Mouse (Mus musculus) forebrain, postnatal 0 days (tissue): ENCODE data around the gene Rnf7. TPM values are rescaled to one million over a fixed set of nuclear protein-coding genes. Genes with fewer than 3 reads are reported as not detected.

Experiments
- ATAC-seq: fragments of 200-750 bp; cut with Nextera tagmentation; 2 replicates; pipeline ENCODE4 v1.8.0; 2017; ENCODE audit warnings: mild to moderate bottlenecking, moderate library complexity
- DNase-seq: peaks from one replicate; pipeline ENCODE4 v3.0.0-alpha.2; 2015
- H3K27ac ChIP-seq: fragments of 300-500 bp; sonication (generic); 2 replicates; pipeline ENCODE4 v1.5.1; 2014; ENCODE audit warnings: low read depth, mild to moderate bottlenecking, antibody characterized with exemption, low read length, moderate library complexity, mixed read lengths
- H3K27me3 ChIP-seq: fragments of 300-500 bp; sonication (generic); 2 replicates; pipeline ENCODE4 v1.6.1; 2014; ENCODE audit warnings: mild to moderate bottlenecking, low read length, mixed read lengths; ENCODE audit not compliant: insufficient read depth
- H3K36me3 ChIP-seq: fragments of 300-500 bp; sonication (generic); 2 replicates; pipeline ENCODE4 v1.6.1; 2014; ENCODE audit warnings: mild to moderate bottlenecking, moderate library complexity; ENCODE audit not compliant: insufficient read depth
- H3K4me1 ChIP-seq: fragments of 300-500 bp; sonication (generic); 2 replicates; pipeline ENCODE4 v1.6.1; 2014; ENCODE audit warnings: antibody characterized with exemption; ENCODE audit not compliant: insufficient read depth
- H3K4me2 ChIP-seq: fragments of 300-500 bp; sonication (generic); 2 replicates; pipeline ENCODE4 v1.6.1; 2014; ENCODE audit warnings: low read depth, mild to moderate bottlenecking, moderate library complexity
- H3K4me3 ChIP-seq: fragments of 300-500 bp; sonication (generic); 2 replicates; pipeline ENCODE4 v1.5.1; 2014; ENCODE audit warnings: low read depth, low read length, mixed read lengths
- H3K9ac ChIP-seq: fragments of 300-500 bp; sonication (generic); 2 replicates; pipeline ENCODE4 v1.6.1; 2014; ENCODE audit warnings: mild to moderate bottlenecking
- H3K9me3 ChIP-seq: fragments of 300-500 bp; sonication (generic); 2 replicates; pipeline ENCODE4 v1.6.1; 2016; ENCODE audit warnings: low read length
- CTCF ChIP-seq: sonication (generic); IDR thresholded peaks from 2 replicates; pipeline ENCODE4 v1.5.1; 2016; ENCODE audit warnings: antibody characterized with exemption, control low read depth, low read depth
- WGBS: fragments of 180-500 bp; shearing (Covaris S2); extraction: QIAGEN DNeasy Blood & Tissue Kit; methylation state at CpG from one replicate; pipeline ENCODE4 v1.1.7; 2014; 5-methylcytosine and 5-hydroxymethylcytosine counted together
- polyA plus RNA-seq: library from polyadenylated mRNA; unstranded; fragments of >200 nt; fragmentation: Nextera tagmentation; extraction: Ambion mirVana; gene quantifications from 2 replicates; pipeline ENCODE4 v1.2.1, GENCODE M21; 2015
- total RNA-seq: library from RNA; depleted of rRNA; stranded (reverse); fragments of >200 nt; gene quantifications from 2 replicates; pipeline ENCODE4 v1.2.3, GENCODE M21; 2014

Gene Rnf7
- total and polyA plus RNA-seq, 2 experiments from 2014 or later, result 195 to 300 TPM

DNA sequence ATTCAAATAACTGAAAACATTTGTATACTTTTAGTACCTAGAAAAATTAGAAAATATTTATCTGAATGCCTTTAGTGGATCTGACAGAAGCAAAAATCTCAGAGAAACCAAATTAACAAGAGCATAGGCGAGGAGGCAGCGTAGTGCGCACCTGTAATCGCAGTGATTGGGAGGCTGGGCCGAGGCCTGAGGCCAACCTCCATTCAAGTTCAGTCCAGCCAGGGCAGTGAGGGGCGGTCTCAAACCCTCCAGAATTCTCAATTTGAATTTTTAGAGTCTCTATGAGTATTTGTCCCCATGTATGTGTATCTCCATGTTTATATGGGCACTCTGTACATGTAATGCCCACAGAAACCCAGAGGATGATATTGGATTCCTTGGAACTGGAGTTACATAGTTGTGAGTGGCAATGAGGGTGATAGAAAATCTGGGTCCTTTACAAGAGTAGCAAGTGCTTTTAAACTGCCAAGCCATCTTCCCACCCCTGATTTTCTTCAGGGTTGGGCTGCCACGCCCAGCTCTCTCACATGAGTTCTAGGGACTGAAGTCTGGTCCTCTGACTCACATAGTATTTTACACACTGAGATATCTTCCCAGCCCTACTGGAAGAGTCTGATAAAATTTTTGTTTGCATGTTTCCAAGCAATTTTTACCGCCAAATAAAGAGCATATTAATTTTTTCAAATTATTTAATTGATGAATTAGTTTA lies 8.1 kb downstream of the Rnf7 start:
- ATAC-seq, result no peak
- 92% methylated on average over 8 of the region's 8 CpGs for WGBS

DNA sequence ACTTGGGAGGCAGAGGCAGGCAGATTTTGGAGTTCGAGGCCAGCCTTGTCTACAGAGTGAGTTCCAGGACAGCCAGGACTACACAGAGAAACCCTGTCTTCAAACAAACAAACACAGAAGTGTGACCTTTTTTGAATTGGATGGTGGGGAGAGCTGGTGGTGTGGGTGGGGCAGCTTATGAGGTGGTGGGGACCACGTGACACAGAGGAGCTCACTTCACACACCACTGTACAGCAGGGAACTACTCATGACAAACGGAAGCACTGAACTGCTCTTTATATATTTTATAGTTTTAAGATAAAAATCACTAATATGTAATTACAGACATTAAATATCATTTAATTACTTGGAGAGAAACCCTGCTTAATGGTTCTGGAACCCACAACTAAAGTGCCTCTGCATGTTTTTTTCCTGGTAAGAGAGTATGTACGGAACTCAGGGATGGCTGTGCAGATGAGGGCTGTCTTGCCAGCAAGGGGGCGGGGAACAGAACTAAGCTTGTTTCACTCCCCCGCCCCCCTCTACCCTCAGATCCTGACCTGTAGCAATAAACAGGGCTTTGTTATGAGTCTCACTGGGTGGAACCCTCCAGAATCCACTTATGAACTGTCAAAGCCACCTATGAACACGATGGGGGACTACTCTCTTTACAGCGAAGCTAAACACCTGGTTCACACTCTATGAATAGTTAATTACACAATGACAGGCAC lies 8.8 kb downstream of the Rnf7 start:
- Histone ChIP-seq H3K27ac (no peak overlapping the region), H3K36me3 (peaks cover 31% of the 10 kb centered on the region), H3K9ac (no peak overlapping the region), H3K4me3 (no peak overlapping the region), H3K27me3 (no peaks in the 10 kb centered on the region), H3K4me2 (no peak overlapping the region), H3K9me3 (no peaks in the 10 kb centered on the region), H3K4me1 (no peaks in the 10 kb centered on the region)
- DNase-seq, result no peak
- no peak for TF ChIP-seq CTCF
- ATAC-seq, result no peak
- 68% methylated on average over 8 of the region's 8 CpGs for WGBS

More for the DNA sequence above, 8.1 kb downstream of the Rnf7 start:
- H3K9ac ChIP-seq, result no peak overlapping the region
- no peaks in the 10 kb centered on the region for H3K4me1 ChIP-seq
- no peak overlapping the region for H3K4me3 ChIP-seq
- H3K27ac ChIP-seq, result no peak overlapping the region
- no peaks in the 10 kb centered on the region for H3K9me3 ChIP-seq
- no peak for DNase-seq
- H3K27me3 ChIP-seq, result no peaks in the 10 kb centered on the region
- TF ChIP-seq CTCF, result no peak
- H3K36me3 ChIP-seq, result peaks cover 34% of the 10 kb centered on the region
- H3K4me2 ChIP-seq, result no peak overlapping the region

DNA sequence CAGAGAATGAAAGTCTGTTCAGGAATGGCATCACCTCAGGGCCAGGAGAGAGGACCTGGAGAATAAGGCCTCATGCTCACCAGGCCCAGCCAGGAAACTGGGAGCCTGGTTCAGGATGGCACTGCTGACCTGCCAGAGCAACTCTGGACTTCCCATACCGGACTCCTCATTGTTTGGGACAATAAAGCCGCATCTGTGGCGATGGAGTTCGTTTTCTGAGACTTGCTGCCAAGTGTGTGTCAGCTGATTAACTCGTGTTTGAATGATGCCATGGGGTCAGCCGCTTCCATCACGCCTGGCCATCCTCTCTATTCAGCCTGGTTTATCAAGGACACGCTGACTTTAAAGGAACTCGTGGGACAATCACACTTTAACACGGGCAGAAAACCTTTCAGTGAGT lies 14.8 kb downstream of the Rnf7 start:
- Histone ChIP-seq H3K9me3 (no peaks in the 10 kb centered on the region), H3K27me3 (no peaks in the 10 kb centered on the region), H3K9ac (no peak overlapping the region), H3K4me2 (no peak overlapping the region), H3K4me1 (no peaks in the 10 kb centered on the region), H3K27ac (no peak overlapping the region), H3K36me3 (peaks cover 15% of the 10 kb centered on the region), H3K4me3 (no peak overlapping the region)
- no peak for TF ChIP-seq CTCF
- DNase-seq (no peak), ATAC-seq (no peak)
- 60% methylated on average over 10 of the region's 10 CpGs for WGBS

DNA sequence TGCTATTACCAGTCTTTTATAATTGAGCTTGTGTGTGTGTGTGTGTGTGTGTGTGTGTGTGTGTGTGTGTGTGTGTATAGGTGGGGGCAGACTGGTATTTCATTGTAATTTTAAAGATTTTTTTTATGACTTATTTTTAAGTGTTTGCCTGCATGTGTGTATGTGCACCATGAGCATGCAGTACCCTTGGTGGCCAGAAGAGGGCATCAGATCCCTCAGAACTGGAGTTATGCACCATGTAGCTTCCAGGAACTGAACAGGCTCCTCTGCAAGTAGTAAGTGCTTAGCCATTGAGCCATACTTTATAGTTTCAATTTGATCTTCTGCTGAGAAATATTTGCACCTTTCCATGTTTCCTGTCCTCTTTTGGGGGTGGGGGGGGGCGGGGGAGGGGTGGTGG lies 16.9 kb downstream of the Rnf7 start:
- no peak for DNase-seq
- H3K4me3 ChIP-seq, result no peak overlapping the region
- H3K27me3 ChIP-seq, result no peaks in the 10 kb centered on the region
- H3K4me2 ChIP-seq, result no peak overlapping the region
- H3K27ac ChIP-seq, result no peak overlapping the region
- H3K9ac ChIP-seq, result no peak overlapping the region
- no peaks in the 10 kb centered on the region for H3K4me1 ChIP-seq
- no peak for ATAC-seq
- peak; percentile 32; the same call in 1 of the 2 replicates for TF ChIP-seq CTCF
- 33% methylated on average over 1 of the region's 1 CpGs for WGBS
- no peaks in the 10 kb centered on the region for H3K36me3 ChIP-seq
- H3K9me3 ChIP-seq, result no peaks in the 10 kb centered on the region

DNA sequence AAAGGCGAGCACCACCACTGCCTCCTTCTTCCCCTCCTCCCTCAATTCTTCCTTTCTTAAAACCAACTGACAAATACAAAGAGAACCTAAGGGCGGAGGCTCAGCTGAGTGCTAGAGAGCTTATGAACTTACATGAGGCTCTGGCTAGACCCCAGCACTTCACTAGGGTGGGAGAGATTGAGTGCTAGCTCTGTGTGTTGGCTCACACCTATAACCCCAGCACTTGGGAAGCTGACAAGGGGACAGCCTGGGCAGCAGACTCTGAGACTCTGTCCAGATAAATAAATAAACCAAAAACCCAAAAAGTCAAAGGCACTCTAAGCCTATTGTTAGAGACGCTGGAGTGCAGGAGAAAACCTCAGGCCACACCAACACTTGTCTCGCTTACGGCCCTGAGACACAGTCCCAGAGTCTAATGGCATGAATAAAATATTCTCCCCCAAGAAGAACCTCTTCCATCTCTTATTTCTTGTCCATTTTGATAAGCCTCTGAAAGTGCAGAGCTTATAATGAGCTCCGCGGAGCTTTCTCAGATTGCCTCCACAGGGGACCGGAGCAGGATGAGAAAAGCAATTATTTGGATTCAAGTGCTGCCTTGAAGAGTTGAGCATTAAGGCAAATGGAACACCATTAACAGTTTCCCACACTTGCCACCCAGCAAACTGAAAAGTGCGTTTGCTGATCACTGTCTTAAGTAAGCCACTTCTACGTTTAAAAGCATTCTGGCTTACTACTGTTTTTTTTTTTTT lies 18.2 kb downstream of the Rnf7 start:
- ATAC-seq, result peak; percentile 42; the same call in 1 of the 2 replicates
- Histone ChIP-seq H3K9ac (no peak overlapping the region), H3K27me3 (no peaks in the 10 kb centered on the region), H3K9me3 (no peaks in the 10 kb centered on the region), H3K4me2 (no peak overlapping the region), H3K4me3 (no peak overlapping the region), H3K4me1 (no peaks in the 10 kb centered on the region), H3K27ac (no peak overlapping the region), H3K36me3 (no peaks in the 10 kb centered on the region)
- no peak for TF ChIP-seq CTCF
- no peak for DNase-seq
- 21% methylated on average over 10 of the region's 10 CpGs for WGBS

DNA sequence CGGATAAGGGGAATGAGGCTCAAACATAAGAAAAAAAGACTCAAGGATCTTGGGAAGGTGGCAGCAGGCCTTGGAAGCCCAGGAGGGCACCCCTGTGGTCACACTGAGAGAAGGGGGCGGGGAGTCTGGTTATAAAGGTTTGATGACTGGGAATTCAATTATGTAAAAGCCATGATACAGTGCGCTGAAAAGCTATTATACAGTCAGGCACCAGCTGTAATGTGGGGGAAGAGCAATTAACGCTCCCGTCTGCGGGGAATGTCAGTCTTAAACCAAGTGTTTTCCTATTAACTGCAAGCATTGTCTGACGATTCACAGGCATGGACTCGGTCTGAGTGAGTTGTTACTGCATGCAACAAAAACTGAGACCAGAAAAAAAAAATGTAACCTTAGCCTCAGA lies 22.9 kb downstream of the Rnf7 start:
- H3K27me3 ChIP-seq, result no peaks in the 10 kb centered on the region
- no peak overlapping the region for H3K9ac ChIP-seq
- H3K4me3 ChIP-seq, result no peak overlapping the region
- no peak overlapping the region for H3K4me2 ChIP-seq
- DNase-seq, result no peak
- WGBS, result 26% methylated on average over 8 of the region's 8 CpGs
- no peaks in the 10 kb centered on the region for H3K4me1 ChIP-seq
- TF ChIP-seq CTCF, result no peak
- H3K9me3 ChIP-seq, result no peaks in the 10 kb centered on the region
- no peak for ATAC-seq
- H3K36me3 ChIP-seq, result no peaks in the 10 kb centered on the region
- H3K27ac ChIP-seq, result no peak overlapping the region

DNA sequence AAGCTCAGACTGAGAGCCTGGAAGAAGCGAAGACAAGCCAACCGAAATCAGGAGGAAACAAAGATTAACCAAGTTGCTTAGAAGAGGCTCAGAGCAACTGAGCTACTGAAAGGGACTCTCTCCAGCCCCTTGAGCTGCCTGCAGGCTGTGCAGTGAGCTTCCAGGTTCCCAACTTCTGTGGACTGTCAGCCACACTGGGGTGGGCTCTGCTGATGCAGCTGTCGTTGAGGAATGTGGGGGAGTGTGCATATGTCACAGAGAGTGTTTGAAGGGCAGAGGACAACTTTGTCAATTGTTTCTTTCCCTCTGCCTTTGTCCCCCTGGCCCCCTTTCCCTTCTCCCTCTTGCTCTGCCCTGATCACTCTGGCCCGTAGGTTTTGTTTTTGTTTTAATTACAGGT lies 25.5 kb downstream of the Rnf7 start:
- no peak for TF ChIP-seq CTCF
- H3K4me1 ChIP-seq, result no peaks in the 10 kb centered on the region
- no peak overlapping the region for H3K9ac ChIP-seq
- DNase-seq (no peak), ATAC-seq (no peak)
- no peaks in the 10 kb centered on the region for H3K9me3 ChIP-seq
- H3K4me2 ChIP-seq, result no peak overlapping the region
- H3K27ac ChIP-seq, result no peak overlapping the region
- no peaks in the 10 kb centered on the region for H3K36me3 ChIP-seq
- 78% methylated on average over 4 of the region's 4 CpGs for WGBS
- H3K27me3 ChIP-seq, result no peaks in the 10 kb centered on the region
- no peak overlapping the region for H3K4me3 ChIP-seq
